Mouse (Mus musculus) frontal cortex, postnatal 10 days (tissue): Measurements from ENCODE around the gene Ephb1.

Experiments used
- DNase-seq, 2 experiments: peaks; one replicate each; pipeline ENCODE4 v3.0.0; 2022; ENCODE audit warnings: low spot score in 2 of 2, mixed read lengths in 1 of 2

The Ephb1 gene

GRCm38 (mm10) chr9:102354561-102354973 lies at the start of gene Ephb1:
Ephb1 (minus strand) TSS chr9:102354693.
- peak; percentile 89 to 93 for DNase-seq

- peak; percentile 34 to 36 for DNase-seq
These were observed 48.9 kb upstream of the Ephb1 start for GRCm38 (mm10) chr9:102403086-102404021.

GRCm38 (mm10) chr9:102402671-102403070 lies 48.2 kb upstream of the Ephb1 start:
- no peak for DNase-seq

GRCm38 (mm10) chr9:102388266-102388665 lies 33.8 kb upstream of the Ephb1 start:
- no peak for DNase-seq

GRCm38 (mm10) chr9:102386816-102387215 lies 32.3 kb upstream of the Ephb1 start:
- no peak for DNase-seq

- DNase-seq, result no peak
These were observed 25.7 kb upstream of the Ephb1 start for GRCm38 (mm10) chr9:102380235-102380634.

GRCm38 (mm10) chr9:102374661-102375060 lies 20.2 kb upstream of the Ephb1 start:
- DNase-seq, result no peak

- no peak for DNase-seq
These were observed 19.4 kb upstream of the Ephb1 start for GRCm38 (mm10) chr9:102373886-102374285.

- DNase-seq, result no peak
These were observed 17.4 kb upstream of the Ephb1 start for GRCm38 (mm10) chr9:102371936-102372335.

- no peak for DNase-seq
These were observed 16.7 kb upstream of the Ephb1 start for GRCm38 (mm10) chr9:102371036-102371770.

GRCm38 (mm10) chr9:102370141-102370540 lies 15.6 kb upstream of the Ephb1 start:
- DNase-seq, result no peak

- DNase-seq, result no peak
These were observed 14.6 kb upstream of the Ephb1 start for GRCm38 (mm10) chr9:102369141-102369540.

GRCm38 (mm10) chr9:102367796-102368195 lies 13.3 kb upstream of the Ephb1 start:
- no peak for DNase-seq

GRCm38 (mm10) chr9:102365536-102365935 lies 11.0 kb upstream of the Ephb1 start:
- DNase-seq, result no peak

GRCm38 (mm10) chr9:102359311-102359710 lies 4.8 kb upstream of the Ephb1 start:
- no peak for DNase-seq

- DNase-seq, result no peak
These were observed 4.2 kb upstream of the Ephb1 start for GRCm38 (mm10) chr9:102358711-102359110.

- DNase-seq, result no peak
These were observed 3.5 kb upstream of the Ephb1 start for GRCm38 (mm10) chr9:102358011-102358410.

- DNase-seq, result no peak
These were observed 2.0 kb upstream of the Ephb1 start for GRCm38 (mm10) chr9:102356516-102356915.

GRCm38 (mm10) chr9:102355726-102356125 lies 1.2 kb upstream of the Ephb1 start:
- DNase-seq, result no peak

GRCm38 (mm10) chr9:102353636-102354491 lies 629 bp downstream of the Ephb1 start:
- peak in 1 of 2 experiments; percentile 44 for DNase-seq

- DNase-seq, result peak; percentile 28 to 45
These were observed 1.3 kb downstream of the Ephb1 start for GRCm38 (mm10) chr9:102353056-102353635.
